Mouse (Mus musculus): ENCODE measurements at regions not wholly inside any gene's neighbourhood (a gene's known extent, or its start where the extent isn't known, plus 50 kb on each side); places are given as distances from the start of the nearest gene placed in this dataset.
A peak's percentile ranks its signal among the peaks of the same experiment; 100 is the strongest.

DNA sequence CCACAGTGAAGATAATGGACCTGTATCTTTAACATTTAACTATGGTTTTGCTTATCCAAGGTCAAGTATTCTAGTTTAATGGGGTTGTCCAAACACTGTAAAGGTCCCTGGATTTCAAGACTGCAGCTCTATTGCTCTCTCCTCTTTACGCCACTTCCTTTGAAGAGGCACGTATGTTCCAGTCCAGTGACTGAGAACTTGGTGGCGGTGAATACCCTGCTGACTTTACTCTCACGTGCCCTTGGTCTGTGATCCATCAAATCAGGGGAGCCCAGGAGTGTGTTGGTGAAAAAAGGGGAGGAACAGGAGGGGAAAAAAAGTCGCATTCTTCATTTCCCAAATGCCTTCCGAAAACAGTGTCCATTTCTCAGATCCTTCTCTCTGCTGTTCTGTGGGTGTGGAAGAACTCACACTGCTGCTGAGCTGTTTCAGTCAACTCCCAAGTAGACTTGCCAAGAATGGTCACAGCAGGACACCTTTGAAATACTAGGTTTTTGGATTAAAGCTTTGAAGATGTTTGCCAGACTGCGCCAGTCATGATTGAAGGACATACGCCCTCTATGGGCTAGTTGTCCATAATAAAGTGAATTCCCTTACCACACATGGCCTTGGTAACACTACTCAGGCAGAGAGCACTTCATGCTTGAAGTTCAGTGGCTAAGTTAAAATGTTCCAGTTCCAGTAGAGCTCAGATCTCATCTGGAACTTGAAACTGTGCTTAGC is 136.1 kb upstream of the Cdkn2b start:
- no peak for DNase-seq (ENCODE audit: low spot score)

GRCm38 (mm10) chr4:89446156-89446716 is 135.4 kb upstream of the Cdkn2b start:
- DNase-seq (ENCODE audit: low spot score): no peak

DNA sequence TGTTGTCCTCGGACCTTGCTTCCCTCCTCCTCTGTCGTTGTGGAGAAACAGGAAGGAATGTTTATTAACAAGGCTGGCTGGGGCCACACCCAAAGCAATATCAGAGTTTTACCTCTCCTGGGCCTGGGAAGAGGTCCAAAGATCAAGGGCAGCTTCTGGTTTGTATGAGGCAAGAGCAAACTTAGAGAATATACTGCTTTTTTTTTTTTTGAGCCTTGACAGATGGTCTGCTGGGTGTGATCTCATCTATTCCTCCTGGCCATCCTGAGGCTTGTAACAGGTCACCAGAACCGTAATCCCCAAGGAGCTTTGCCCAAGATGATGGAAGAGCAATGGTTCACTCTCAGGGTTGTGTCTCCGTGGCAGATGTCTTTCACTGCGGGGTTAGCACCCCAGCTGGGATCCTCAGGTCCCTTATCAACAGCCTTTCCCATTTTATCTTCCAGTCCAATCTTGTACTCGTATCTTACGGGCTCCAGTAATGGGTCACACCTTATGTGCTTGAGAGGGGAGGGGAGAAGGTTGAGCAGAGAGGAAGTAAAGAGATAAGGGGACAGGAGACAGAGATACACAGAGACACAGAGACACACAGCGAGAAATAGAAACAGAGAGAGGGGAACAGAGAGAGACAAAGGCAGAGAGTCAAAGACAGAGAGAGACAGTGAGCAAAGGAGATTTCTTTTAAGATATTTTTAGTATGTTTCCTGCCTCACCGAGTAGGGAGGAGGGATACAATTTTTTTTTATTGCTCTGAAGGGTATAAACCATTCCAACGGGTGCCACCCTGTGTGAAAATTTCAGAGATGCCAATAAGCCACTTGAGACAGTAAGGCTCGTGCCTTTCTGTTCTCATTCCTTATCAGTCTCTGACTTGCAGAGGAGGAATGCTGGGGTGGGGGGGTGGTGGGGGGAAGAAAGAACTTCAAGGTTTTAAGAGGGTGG is 134.6 kb upstream of the Cdkn2b start:
- no peak for DNase-seq (ENCODE audit: low spot score)

DNA sequence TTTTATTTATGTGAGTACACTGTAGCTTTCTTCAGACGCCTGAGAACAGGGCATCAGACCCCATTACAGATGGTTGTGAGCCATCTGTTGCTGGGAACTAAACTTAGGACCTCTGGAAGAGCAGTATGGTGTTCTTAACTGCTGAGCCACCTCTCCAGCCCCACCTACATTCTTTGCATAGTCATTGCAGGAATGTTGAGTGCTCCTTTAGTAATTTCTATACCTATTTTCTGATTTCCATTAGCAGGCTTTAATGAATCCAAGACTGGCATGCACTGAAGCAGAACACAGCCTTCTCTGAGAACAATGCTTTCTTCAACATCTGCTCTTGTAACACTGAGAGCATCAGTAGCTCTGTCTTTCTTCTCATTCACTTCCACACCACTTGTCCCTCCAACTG is 131.7 kb upstream of the Cdkn2b start:
- no peak for DNase-seq (ENCODE audit: low spot score)

DNA sequence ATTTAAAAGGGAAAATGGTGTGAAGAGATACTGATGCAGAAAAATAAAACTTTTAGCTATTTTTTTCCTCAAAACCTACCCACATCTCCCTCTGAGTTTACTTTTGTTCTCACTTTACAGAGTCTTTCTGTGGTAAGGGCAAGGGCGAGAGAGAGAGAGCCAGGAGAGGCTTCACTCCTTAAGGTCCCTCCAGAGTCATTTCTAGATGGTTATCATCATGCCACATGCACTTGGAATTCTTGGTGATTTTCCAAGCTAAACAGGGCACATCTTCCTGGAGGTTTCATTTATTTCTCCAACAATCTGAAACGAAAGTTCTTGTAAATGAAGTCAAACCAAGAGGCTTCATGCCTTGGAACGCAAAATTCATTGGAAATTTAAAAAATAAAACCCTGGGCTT is 130.0 kb upstream of the Cdkn2b start:
- no peak for DNase-seq (ENCODE audit: low spot score)

DNA sequence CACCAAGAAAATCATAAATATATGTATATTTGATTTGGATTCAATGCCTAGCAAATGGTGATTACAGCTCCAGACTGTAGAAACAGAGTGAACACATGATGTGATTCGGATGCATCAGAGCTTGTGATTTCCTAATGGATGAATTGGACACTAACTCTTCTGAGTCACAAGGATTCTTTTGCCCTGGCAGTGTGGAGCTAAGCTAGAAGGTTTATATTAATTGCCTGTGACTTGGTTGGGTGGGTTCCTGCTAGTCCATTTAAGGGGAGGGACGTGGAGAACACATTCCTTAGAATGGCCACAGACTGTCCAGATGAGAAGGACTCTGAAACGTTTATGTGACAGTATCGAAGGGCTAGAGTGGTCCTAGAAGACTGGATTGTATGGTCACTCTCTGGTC is 129.5 kb upstream of the Cdkn2b start:
- DNase-seq (ENCODE audit: low spot score): no peak

- no peak for DNase-seq (ENCODE audit: low spot score)
Observed at GRCm38 (mm10) chr4:89438665-89439064, 127.8 kb upstream of the Cdkn2b start.

DNA sequence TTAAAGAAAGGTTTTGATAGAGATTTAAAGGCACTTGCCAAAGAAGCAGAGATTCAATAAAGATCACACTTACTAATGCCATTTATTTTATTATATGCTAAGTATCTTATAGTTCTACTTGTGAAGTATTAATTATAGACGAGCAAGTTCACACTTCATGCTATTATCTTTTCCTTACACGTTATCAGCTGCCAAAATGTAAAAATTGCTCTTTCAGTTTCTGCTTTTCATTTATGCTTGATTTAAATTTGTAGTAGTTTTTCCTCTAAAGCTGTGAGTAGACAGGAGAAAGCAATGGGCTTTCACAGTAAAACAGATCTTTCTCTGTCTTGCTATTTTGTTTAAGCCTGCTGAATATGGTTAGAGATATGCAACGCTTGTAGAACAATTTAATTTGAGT is 125.9 kb upstream of the Cdkn2b start:
- no peak for DNase-seq (ENCODE audit: low spot score)

GRCm38 (mm10) chr4:89434152-89434551 is 123.3 kb upstream of the Cdkn2b start:
- DNase-seq (ENCODE audit: low spot score): no peak

DNA sequence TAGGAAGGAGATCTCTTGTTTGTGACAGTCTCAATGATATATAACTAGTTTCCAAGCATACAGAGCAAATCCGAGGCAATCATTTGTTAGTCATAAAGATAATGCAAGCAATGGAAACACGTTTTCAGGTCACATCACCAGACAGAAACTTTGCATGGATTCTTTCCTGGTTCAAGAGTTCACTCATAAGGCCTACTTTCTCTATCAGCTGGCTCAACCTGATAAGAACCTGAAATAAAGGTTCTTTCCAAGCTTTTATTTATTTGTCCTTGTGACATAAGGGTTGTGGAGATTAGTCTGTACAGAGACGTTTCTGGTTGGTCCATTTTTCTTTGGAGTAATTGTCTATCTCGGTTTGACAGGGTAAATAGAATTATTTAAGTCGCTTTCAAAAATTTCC is 122.7 kb upstream of the Cdkn2b start:
- no peak for DNase-seq (ENCODE audit: low spot score)

DNA sequence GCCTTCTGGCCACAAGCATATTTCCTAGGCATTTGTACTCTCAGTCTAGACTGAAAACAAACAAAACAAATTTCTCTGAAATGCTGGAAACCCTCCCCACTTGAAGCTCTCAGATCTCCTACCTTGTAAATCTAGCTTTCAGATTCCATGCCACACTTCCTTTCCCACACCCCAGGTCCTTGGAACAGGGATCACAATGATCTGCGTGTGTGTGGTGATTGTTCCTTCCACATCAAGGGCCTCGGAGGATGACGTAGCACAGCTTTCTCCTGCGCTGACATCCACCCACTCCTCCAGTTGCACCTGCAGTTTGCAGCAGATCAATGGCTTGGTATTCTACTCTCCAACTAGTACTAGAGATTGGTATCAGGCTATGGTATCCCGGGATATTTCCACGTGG is 120.7 kb upstream of the Cdkn2b start:
- no peak for DNase-seq (ENCODE audit: low spot score)

- DNase-seq (ENCODE audit: low spot score): no peak
Observed at GRCm38 (mm10) chr4:89428465-89428864, 117.6 kb upstream of the Cdkn2b start.

DNA sequence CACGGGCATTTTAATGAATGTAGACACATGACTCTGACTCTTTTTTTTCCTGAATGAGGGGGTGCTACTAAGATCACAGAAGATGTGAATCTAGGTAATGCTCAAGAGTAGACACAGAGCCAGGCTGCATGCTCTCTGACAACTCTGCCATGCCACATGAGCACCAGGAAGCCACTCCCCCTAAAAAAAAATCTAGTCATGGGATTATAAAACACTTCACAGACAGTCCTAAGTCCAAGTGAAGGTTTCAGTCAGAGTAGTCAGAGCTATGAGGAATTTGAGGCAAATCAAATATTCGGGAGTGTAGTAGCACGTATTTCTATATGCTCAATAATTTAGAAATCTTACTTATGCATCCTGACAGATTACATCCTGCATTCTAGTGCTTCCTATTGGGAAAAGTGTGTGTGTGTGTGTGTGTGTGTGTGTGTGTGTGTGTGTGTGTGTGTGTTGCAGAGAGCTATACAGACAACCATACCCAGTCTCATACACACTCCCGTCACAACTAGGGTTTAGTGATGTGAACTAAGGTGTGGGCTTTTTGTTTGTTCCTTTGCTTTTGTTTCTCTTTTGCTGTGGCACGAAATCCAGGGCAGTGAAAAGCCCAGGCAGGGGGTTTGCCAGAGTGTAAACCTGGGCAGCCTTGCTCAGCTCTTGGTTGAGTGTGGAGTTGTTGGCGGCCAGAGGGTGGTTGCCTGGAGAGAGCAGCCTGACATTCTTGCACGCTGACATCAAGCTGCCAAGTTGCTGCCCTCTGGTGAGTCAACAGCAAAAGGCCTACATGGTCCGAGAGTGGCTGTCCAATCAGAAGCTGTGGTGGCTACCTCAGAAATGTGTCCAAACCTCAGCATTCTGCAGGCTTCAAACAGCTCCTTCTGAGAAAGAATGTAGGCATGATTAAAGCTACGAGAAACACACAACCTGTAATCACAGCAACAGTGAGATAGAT is 116.8 kb upstream of the Cdkn2b start:
- DNase-seq (ENCODE audit: low spot score): peak; percentile 55

DNA sequence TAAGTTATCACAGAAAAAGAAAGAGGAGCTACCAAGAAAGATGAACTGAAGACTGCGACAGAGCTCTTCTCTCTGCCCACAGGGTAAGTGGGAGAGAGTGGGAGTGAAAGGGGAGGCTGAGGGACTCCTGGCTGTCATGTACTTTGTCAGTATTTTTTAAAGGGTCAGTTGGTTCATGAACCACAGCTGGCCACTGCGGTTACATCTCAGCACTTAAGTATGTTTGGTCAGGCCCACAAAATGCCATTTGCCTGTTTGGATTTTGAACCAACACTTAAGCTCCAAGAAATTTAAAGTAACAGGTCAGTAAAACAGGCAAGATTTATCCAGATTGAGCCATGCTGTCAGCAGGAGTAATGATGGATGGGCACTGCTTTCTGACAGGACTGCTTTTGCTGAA is 115.1 kb upstream of the Cdkn2b start:
- DNase-seq (ENCODE audit: low spot score): no peak

DNA sequence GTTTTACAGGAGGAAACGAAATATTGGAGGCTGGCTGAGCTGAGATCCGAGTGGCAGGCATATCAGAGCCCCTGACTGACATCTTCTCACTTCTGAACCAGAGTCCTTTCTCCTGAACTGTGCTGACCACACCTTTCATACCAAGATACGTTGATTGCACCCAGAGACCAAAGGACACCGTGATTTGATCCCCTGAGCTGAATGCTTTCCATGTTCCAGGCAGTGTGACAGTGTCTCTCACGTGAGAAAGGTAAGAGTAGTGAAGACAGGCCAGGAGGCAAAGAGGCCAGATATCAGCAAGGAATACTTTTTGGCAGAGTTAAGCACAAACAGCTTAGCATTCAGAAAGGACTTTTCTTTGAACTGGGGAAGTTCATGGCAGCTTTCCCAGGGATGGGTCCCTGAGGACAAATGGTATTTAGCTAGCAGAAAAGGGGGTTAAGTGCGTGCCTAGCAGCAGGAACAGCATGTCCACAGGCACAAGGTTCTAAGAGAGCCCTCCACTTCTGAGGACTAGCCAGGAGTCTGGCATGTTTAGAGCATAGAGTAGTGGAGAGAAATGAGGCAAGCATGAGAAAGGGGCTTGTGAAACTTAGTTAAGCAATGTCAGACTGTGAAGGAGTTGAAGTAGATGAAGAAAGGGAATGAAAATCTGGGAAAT is 111.0 kb upstream of the Cdkn2b start:
- DNase-seq (ENCODE audit: low spot score): peak; percentile 34

DNA sequence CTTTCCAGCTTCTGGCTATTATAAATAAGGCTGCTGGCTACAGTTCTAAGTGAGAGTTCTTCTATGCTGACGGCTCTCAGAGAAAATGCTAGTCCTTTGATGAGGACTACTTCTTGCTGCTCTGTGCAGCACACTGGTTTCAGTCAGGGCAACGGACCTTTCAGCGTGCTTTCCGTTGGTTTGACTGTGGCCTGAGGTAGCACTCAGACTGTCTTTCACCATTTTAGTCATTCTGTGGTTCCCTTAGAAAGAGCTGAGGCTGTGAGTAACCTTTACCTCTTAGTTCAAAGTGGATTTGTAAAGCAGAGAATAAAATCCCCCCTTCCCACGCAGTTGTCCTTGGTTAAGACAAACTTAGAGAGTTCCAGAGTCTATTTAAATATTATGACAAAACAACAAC is 110.0 kb upstream of the Cdkn2b start:
- no peak for DNase-seq (ENCODE audit: low spot score)

- no peak for DNase-seq (ENCODE audit: low spot score)
Observed at GRCm38 (mm10) chr4:89419507-89419906, 108.7 kb upstream of the Cdkn2b start.

DNA sequence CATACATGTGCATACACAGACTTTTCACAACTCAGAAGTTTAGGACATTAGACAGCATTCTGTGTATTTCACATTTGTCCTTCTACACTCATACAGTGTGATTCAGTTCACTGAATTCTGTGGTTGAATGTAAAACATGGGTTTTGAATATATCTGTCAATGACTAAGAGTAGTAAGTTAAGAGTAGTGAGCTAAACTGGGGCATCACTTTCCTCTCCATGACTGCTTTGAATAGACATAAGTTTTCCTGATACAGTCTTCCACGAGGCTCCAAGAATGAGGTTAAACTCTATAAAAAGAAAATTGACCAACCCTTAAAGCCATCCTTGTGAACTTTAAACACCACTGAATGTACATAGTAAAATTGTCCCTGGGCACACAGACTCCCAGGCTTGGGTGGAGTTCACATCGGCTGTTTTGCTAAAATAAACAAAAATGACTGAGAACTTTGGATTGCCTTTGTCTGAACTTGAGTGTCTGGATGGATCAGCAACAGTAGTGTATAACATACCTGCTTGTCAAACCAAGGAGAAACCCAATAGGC is 94.9 kb upstream of the Cdkn2b start:
- no peak for DNase-seq (ENCODE audit: low spot score)

DNA sequence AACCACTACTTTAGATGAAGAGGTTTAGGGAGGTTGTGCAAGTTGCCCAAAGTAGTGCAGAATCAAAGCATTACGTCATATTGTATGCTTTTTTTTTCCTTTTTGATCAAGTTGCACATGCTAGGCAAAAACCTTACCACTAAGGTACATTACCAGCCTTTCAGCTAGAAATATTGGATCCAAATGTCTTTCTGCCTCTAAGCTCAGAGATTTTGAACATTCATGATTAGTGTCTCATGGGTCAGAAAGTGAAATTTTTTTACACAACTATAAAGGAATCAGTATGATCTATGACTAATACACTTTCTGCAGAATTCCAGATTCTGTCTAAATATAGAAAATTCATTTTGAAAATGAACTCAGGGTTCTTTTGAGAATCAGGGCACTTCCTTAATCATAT is 92.3 kb upstream of the Cdkn2b start:
- no peak for DNase-seq (ENCODE audit: low spot score)

DNA sequence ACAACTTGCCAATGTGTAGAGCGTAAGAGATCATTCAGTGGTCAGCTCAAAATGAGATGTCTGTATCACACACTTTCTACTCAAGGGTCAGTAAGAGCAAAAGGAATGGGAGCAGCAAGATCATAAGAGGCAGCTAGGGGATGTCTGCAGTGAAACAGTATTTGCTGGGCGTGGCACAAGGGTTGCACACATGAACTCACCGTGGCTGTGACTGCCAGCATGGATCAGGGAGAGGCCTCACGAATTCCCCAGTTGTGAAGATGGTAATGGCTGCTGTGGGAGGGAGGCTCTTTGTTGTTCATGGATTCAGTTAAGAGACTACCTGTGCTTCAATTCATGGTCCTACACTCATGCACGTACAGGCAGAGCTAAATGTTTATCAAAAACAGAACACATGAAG is 91.5 kb upstream of the Cdkn2b start:
- DNase-seq (ENCODE audit: low spot score): no peak

DNA sequence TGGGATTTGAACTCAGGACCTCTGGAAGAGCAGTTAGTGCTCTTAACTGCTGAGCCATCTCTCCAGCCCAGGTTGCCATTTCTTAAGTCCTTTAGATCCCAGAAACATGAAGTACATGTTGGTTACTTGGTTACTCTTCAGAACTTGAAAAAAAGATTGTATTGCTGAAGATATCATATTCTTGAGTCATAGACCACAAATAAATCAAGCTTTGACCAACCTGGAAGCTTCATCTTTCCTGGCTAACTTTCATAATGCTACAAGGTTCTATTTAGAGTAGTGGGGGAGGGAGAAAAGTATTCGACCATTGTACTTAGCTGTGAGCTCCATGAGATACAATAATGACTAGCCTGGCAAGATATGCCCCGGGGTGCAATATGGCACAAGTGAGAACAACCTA is 90.9 kb upstream of the Cdkn2b start:
- DNase-seq (ENCODE audit: low spot score): no peak

Data from urinary bladder, postnatal 14 days (tissue).